25 mouse cellular contexts compared by ENCODE assay signal in genomic region chr8:94317249-94317648, GRCm38 (mm10). TPM values are rescaled to one million over a fixed set of nuclear protein-coding genes. Genes with fewer than 3 reads are reported as not detected.
DNase-seq lines count a peak whose midpoint lies in the region; ATAC-seq and TF ChIP-seq lines count a peak whose summit lies in the region.
"Had no signal": no experiment of that assay in that cellular context is flagged by ENCODE, and none has a peak within 500 bp of the region (broad histone marks: within the 10 kb centered on the region; RNA-seq: fewer than 3 reads in every experiment).

No protein-coding gene starts in this region.

- H3K27me3 ChIP-seq in lung, postnatal 0 days (replicated peaks; ENCODE audit: insufficient read depth, low read length) = no peaks in the 10 kb centered on the region
- H3K27me3 ChIP-seq in forebrain, embryonic 10.5 days (ENCODE audit: poor library complexity, severe bottlenecking) = no peaks in the 10 kb centered on the region
- H3K27me3 ChIP-seq: embryonic facial prominence, embryonic 13.5 days; forebrain, embryonic 13.5 days; hindbrain, embryonic 12.5 days had no signal

- H3K9me3 ChIP-seq in lung, postnatal 0 days (ENCODE audit: low read length) = no peaks in the 10 kb centered on the region
- no peaks in the 10 kb centered on the region for H3K9me3 ChIP-seq in forebrain, embryonic 10.5 days
- H3K9me3 ChIP-seq: embryonic facial prominence, embryonic 13.5 days; forebrain, embryonic 13.5 days; G1E; hindbrain, embryonic 12.5 days had no signal

- 87% methylated on average over 2 of the region's 2 CpGs for WGBS in lung, postnatal 0 days
- 91% methylated on average over 2 of the region's 2 CpGs for WGBS in forebrain, embryonic 10.5 days

- H3K4me3 ChIP-seq in lung, postnatal 0 days (ENCODE audit: low read depth, low read length) = no peak overlapping the region
- H3K4me3 ChIP-seq in forebrain, embryonic 10.5 days = no peak overlapping the region
- H3K4me3 ChIP-seq: embryonic facial prominence, embryonic 13.5 days; forebrain, embryonic 13.5 days; heart, adult 2 months; hindbrain, embryonic 12.5 days had no signal

- intact Hi-C loops in gastrocnemius, postnatal 14 days (cut with DNase I; ENCODE audit: low total_unique reads) = no loop called here
- intact Hi-C loops in heart, postnatal 25 days (cut with DNase I) = no loop called here

- H3K27ac ChIP-seq in lung, postnatal 0 days (ENCODE audit: low read length) = no peak overlapping the region
- H3K27ac ChIP-seq in forebrain, embryonic 10.5 days = no peak overlapping the region
- H3K27ac ChIP-seq: embryonic facial prominence, embryonic 13.5 days; forebrain, embryonic 13.5 days; heart, adult 2 months; hindbrain, embryonic 12.5 days had no signal

- peak; percentile 53 for DNase-seq in gastrocnemius, adult 18-20 months (ENCODE audit: low spot score)
- DNase-seq in gastrocnemius, postnatal 14 days = no peak
- peak; percentile 25 to 32 for DNase-seq in heart, adult 18-20 months
- DNase-seq in heart, postnatal 25 days (ENCODE audit: low spot score) = no peak
- no peak for DNase-seq in lung, postnatal 0 days (ENCODE audit: low spot score)
- no peak for DNase-seq in lung, postnatal 4 days
- no peak for DNase-seq in forebrain, embryonic 10.5 days (ENCODE audit: extremely low spot score, low spot score)
- DNase-seq in thymus, adult 18-20 months = no peak
- DNase-seq: adrenal gland, postnatal 10 days; B cell, adult 2 months; cerebellum, adult 18-20 months; cerebellum, adult 9-11 months; cerebellum, postnatal 36 days; forebrain, postnatal 0 days; kidney, adult 9 months had no signal

- H3K4me2 ChIP-seq in lung, postnatal 0 days (replicated peaks; ENCODE audit: low read depth, low read length) = no peak overlapping the region
- H3K4me2 ChIP-seq: embryonic facial prominence, embryonic 13.5 days; forebrain, embryonic 13.5 days; hindbrain, embryonic 12.5 days had no signal

- no peaks in the 10 kb centered on the region for H3K4me1 ChIP-seq in lung, postnatal 0 days (ENCODE audit: insufficient read depth, low read depth, low read length)
- peaks cover 4% of the 10 kb centered on the region; the same call in 1 of the 2 replicates for H3K4me1 ChIP-seq in forebrain, embryonic 10.5 days
- H3K4me1 ChIP-seq: forebrain, embryonic 13.5 days; hindbrain, embryonic 12.5 days had no signal

- ATAC-seq in lung, postnatal 0 days = peak; percentile 33; the same call in 1 of the 2 replicates
- ATAC-seq: CD4-positive, CD25-positive, alpha-beta regulatory T cell, adult 4 months; forebrain, embryonic 13.5 days; forebrain, postnatal 0 days; hindbrain, embryonic 16.5 days; inflammation-experienced regulatory T-cells, adult 6 months; intestine, postnatal 0 days had no signal

- H3K36me3 ChIP-seq in lung, postnatal 0 days (ENCODE audit: insufficient read depth, low read length) = no peaks in the 10 kb centered on the region
- peaks cover 44% of the 10 kb centered on the region for H3K36me3 ChIP-seq in forebrain, embryonic 10.5 days (replicated peaks)

- no peak for TF ChIP-seq EP300 in lung, postnatal 0 days (IDR thresholded peaks at IDR 0.05)

- TF ChIP-seq CTCF in lung, postnatal 0 days (IDR thresholded peaks at IDR 0.05) = no peak

- H3K9ac ChIP-seq in lung, postnatal 0 days (replicated peaks; ENCODE audit: low read depth) = no peak overlapping the region
- H3K9ac ChIP-seq: embryonic facial prominence, embryonic 13.5 days; forebrain, embryonic 13.5 days; forebrain, postnatal 0 days; hindbrain, embryonic 12.5 days had no signal

RNA-seq across cellular contexts. Expression of gene Slc12a3, which starts 11.8 kb away (rescaled TPM):
- under 1 TPM in 1 of 2 experiments, not detected in 1; 0.18 TPM for total RNA-seq in gastrocnemius, adult 18-20 months (2021)
- total RNA-seq in gastrocnemius, postnatal 14 days (2021) = not detected
- total RNA-seq in heart, adult 18-20 months (2021) = under 1 TPM; 0.12 to 0.41 TPM
- under 1 TPM; 0.14 to 0.26 TPM for total RNA-seq in heart, postnatal 25 days (2021)
- polyA plus RNA-seq in lung, postnatal 0 days (2015; fragmentation: Nextera tagmentation; extraction: Ambion mirVana) = 0.11 and 0.12 TPM in 2 replicates
- polyA plus RNA-seq in forebrain, embryonic 10.5 days (2016; fragmentation: Nextera tagmentation; extraction: Ambion mirVana) = not detected in 2 replicates
- total RNA-seq: gastrocnemius, postnatal 25 days had no signal
- polyA plus RNA-seq: forebrain, embryonic 13.5 days; G1E; hindbrain, embryonic 12.5 days had no signal

Comparison
In these comparisons a context has a peak if more than half of its experiments do, and no peak if none do; other contexts are left out.
1. DNase-seq: peak in gastrocnemius, adult 18-20 months (single experiment) and heart, adult 18-20 months (2 of 2); none in gastrocnemius, postnatal 14 days (single experiment), heart, postnatal 25 days (single experiment), lung, postnatal 0 days (single experiment), lung, postnatal 4 days (0 of 2), forebrain, embryonic 10.5 days (single experiment) and thymus, adult 18-20 months (0 of 2).